9 mouse cellular contexts compared by ENCODE assay signal in the genomic region with DNA sequence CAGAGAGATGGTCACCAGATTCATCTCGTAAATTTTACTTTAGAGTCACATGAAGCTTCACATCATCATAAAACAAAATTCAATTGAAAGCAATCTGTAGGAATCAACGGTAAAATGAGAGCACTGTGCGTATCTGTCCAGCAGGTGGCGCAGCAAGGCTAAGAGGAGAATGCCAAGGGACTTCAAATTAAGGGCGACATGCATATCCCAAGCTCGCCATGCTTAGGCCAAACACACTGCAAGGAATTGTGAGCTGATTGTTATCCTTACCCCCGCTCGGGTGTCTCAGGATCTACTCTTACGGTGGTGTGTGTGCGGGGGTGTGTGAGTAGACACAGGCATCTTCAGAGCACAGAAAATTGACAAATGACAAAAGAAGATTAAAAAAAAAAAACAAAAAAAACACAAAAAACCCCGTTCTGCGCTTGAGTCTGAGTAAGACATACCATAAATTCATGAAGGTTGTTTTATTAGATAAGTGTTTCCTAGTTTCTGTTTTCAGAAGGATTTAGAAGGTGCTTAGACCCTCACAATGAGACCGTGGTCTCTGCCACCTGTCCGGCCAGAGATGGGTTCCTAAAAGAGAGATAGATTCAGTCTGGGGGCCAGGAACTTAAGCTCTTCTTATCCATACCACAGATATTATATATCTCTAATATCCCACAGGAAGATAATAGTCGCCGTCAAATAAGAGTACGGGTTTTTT.
A peak's percentile ranks its signal among the peaks of the same experiment; 100 is the strongest.
DNase-seq lines count a peak whose midpoint lies in the region; ATAC-seq and TF ChIP-seq lines count a peak whose summit lies in the region.
"Had no signal": no experiment of that assay in that cellular context is flagged by ENCODE, and none has a peak within 500 bp of the region (broad histone marks: within the 10 kb centered on the region; RNA-seq: fewer than 3 reads in every experiment).

No protein-coding gene starts in this region.

- peak; percentile 4; the same call in 1 of the 2 replicates for TF ChIP-seq CTCF in spleen, adult 2 months (IDR thresholded peaks at IDR 0.05; ENCODE audit: extremely low read depth, insufficient read depth, insufficient read length, insufficient replicate concordance)
- peak; percentile 99 for TF ChIP-seq CTCF in midbrain, postnatal 0 days (IDR thresholded peaks at IDR 0.05)
- peak; percentile 93 for TF ChIP-seq CTCF in stomach, postnatal 0 days (IDR thresholded peaks at IDR 0.05; ENCODE audit: low read depth)

- no peak overlapping the region for H3K9ac ChIP-seq in embryonic facial prominence, embryonic 12.5 days
- no peak overlapping the region for H3K9ac ChIP-seq in kidney, embryonic 14.5 days (ENCODE audit: low read depth, low read length)
- H3K9ac ChIP-seq in limb, embryonic 13.5 days = no peak overlapping the region
- H3K9ac ChIP-seq in midbrain, postnatal 0 days (replicated peaks; ENCODE audit: low read length, poor library complexity, severe bottlenecking) = no peak overlapping the region
- H3K9ac ChIP-seq in stomach, postnatal 0 days (ENCODE audit: low read length) = no peak overlapping the region

- no peaks in the 10 kb centered on the region for H3K36me3 ChIP-seq in spleen, adult 2 months (ENCODE audit: control insufficient read depth, insufficient read depth, low read length)
- H3K36me3 ChIP-seq in embryonic facial prominence, embryonic 12.5 days = no peaks in the 10 kb centered on the region
- H3K36me3 ChIP-seq in heart, embryonic 10.5 days = no peaks in the 10 kb centered on the region
- H3K36me3 ChIP-seq in kidney, embryonic 14.5 days (ENCODE audit: control insufficient read depth, insufficient read depth, low read length) = no peaks in the 10 kb centered on the region
- no peaks in the 10 kb centered on the region for H3K36me3 ChIP-seq in limb, embryonic 13.5 days
- no peaks in the 10 kb centered on the region for H3K36me3 ChIP-seq in midbrain, postnatal 0 days (ENCODE audit: insufficient read depth, low read length)
- H3K36me3 ChIP-seq in stomach, postnatal 0 days (ENCODE audit: control insufficient read depth, insufficient read depth, low read length) = no peaks in the 10 kb centered on the region
- H3K36me3 ChIP-seq: G1E had no signal

- no peak for TF ChIP-seq EP300 in stomach, postnatal 0 days (optimal IDR thresholded peaks at IDR 0.05)

- TF ChIP-seq POLR2A in spleen, adult 2 months (IDR thresholded peaks at IDR 0.05; ENCODE audit: low read depth, low read length) = no peak

- DNase-seq in spleen, adult 2 months (ENCODE audit: low read depth in 1 of 2, low spot score in 2 of 2) = peak in 1 of 2 experiments; percentile 8
- DNase-seq in spleen, adult 12 weeks (ENCODE audit: low spot score) = no peak
- DNase-seq in heart, embryonic 10.5 days (ENCODE audit: low spot score) = peak; percentile 81
- peak; percentile 93 for DNase-seq in midbrain, postnatal 0 days (ENCODE audit: low spot score)
- DNase-seq in stomach, postnatal 0 days (ENCODE audit: low spot score) = peak; percentile 69

- ATAC-seq in embryonic facial prominence, embryonic 12.5 days (ENCODE audit: insufficient number of reproducible peaks, insufficient read depth, low FRiP score, low TSS enrichment) = no peak
- peak; percentile 79 for ATAC-seq in kidney, embryonic 14.5 days (ENCODE audit: low FRiP score, low TSS enrichment)
- ATAC-seq in limb, embryonic 13.5 days (ENCODE audit: low FRiP score, low read depth) = 0 out of 2 replicates have a peak, but pooled peaks have one; percentile 51
- peak; percentile 45; the same call in 1 of the 2 replicates for ATAC-seq in midbrain, postnatal 0 days (ENCODE audit: low FRiP score)
- ATAC-seq in stomach, postnatal 0 days (ENCODE audit: low FRiP score, low TSS enrichment) = peak; percentile 35; the same call in 1 of the 2 replicates

- WGBS in spleen, adult 2 months = 17% methylated on average over 17 of the region's 17 CpGs
- 12% methylated on average over 17 of the region's 17 CpGs for WGBS in embryonic facial prominence, embryonic 12.5 days
- 17% methylated on average over 17 of the region's 17 CpGs for WGBS in heart, embryonic 10.5 days
- WGBS in kidney, embryonic 14.5 days = 15% methylated on average over 17 of the region's 17 CpGs
- 14% methylated on average over 17 of the region's 17 CpGs for WGBS in limb, embryonic 13.5 days
- WGBS in midbrain, postnatal 0 days = 13% methylated on average over 17 of the region's 17 CpGs
- 19% methylated on average over 17 of the region's 17 CpGs for WGBS in stomach, postnatal 0 days

- H3K4me2 ChIP-seq in embryonic facial prominence, embryonic 12.5 days (replicated peaks) = peak overlapping the region; percentile 35
- H3K4me2 ChIP-seq in kidney, embryonic 14.5 days (replicated peaks; ENCODE audit: low read depth, low read length) = peak overlapping the region; percentile 8
- peak overlapping the region; percentile 45 for H3K4me2 ChIP-seq in limb, embryonic 13.5 days (replicated peaks)
- peak overlapping the region; percentile 45 for H3K4me2 ChIP-seq in midbrain, postnatal 0 days (ENCODE audit: low read depth, low read length, poor library complexity, severe bottlenecking)
- no peak overlapping the region for H3K4me2 ChIP-seq in stomach, postnatal 0 days (replicated peaks; ENCODE audit: low read depth)

- no peak overlapping the region for H3K4me3 ChIP-seq in spleen, adult 2 months (ENCODE audit: extremely low read depth, insufficient read depth, insufficient read length)
- H3K4me3 ChIP-seq in embryonic facial prominence, embryonic 12.5 days = no peak overlapping the region
- 0 out of 2 replicates have a peak overlapping the region, but pooled peaks have one; percentile 24 for H3K4me3 ChIP-seq in heart, embryonic 10.5 days
- H3K4me3 ChIP-seq in kidney, embryonic 14.5 days (ENCODE audit: low read length) = no peak overlapping the region
- no peak overlapping the region for H3K4me3 ChIP-seq in limb, embryonic 13.5 days
- H3K4me3 ChIP-seq in midbrain, postnatal 0 days (ENCODE audit: low read depth, low read length) = no peak overlapping the region
- H3K4me3 ChIP-seq in stomach, postnatal 0 days (ENCODE audit: low read depth, low read length) = no peak overlapping the region

- H3K4me1 ChIP-seq in spleen, adult 2 months (ENCODE audit: control insufficient read depth, insufficient read depth, insufficient read length) = no peaks in the 10 kb centered on the region
- H3K4me1 ChIP-seq in embryonic facial prominence, embryonic 12.5 days = no peaks in the 10 kb centered on the region
- no peaks in the 10 kb centered on the region for H3K4me1 ChIP-seq in heart, embryonic 10.5 days
- no peaks in the 10 kb centered on the region for H3K4me1 ChIP-seq in kidney, embryonic 14.5 days (ENCODE audit: control insufficient read depth, insufficient read depth, low read length)
- no peaks in the 10 kb centered on the region for H3K4me1 ChIP-seq in limb, embryonic 13.5 days
- H3K4me1 ChIP-seq in midbrain, postnatal 0 days (ENCODE audit: insufficient read depth, low read length) = no peaks in the 10 kb centered on the region
- no peaks in the 10 kb centered on the region for H3K4me1 ChIP-seq in stomach, postnatal 0 days (replicated peaks; ENCODE audit: control insufficient read depth, insufficient read depth)

- H3K27ac ChIP-seq in spleen, adult 2 months (ENCODE audit: insufficient read depth, low read length) = no peak overlapping the region
- no peak overlapping the region for H3K27ac ChIP-seq in embryonic facial prominence, embryonic 12.5 days
- H3K27ac ChIP-seq in heart, embryonic 10.5 days = no peak overlapping the region
- H3K27ac ChIP-seq in kidney, embryonic 14.5 days (ENCODE audit: low read depth, low read length) = no peak overlapping the region
- H3K27ac ChIP-seq in limb, embryonic 13.5 days = no peak overlapping the region
- no peak overlapping the region; the same call in 1 of the 2 replicates for H3K27ac ChIP-seq in midbrain, postnatal 0 days (ENCODE audit: low read depth, low read length)
- H3K27ac ChIP-seq in stomach, postnatal 0 days (replicated peaks) = no peak overlapping the region

- H3K27me3 ChIP-seq in spleen, adult 2 months (ENCODE audit: control insufficient read depth, insufficient read depth, low read length) = no peaks in the 10 kb centered on the region
- no peaks in the 10 kb centered on the region for H3K27me3 ChIP-seq in embryonic facial prominence, embryonic 12.5 days
- H3K27me3 ChIP-seq in heart, embryonic 10.5 days (ENCODE audit: insufficient read depth, poor library complexity, severe bottlenecking) = no peaks in the 10 kb centered on the region
- H3K27me3 ChIP-seq in kidney, embryonic 14.5 days (ENCODE audit: control insufficient read depth, insufficient read depth, low read length) = no peaks in the 10 kb centered on the region
- no peaks in the 10 kb centered on the region for H3K27me3 ChIP-seq in limb, embryonic 13.5 days
- H3K27me3 ChIP-seq in midbrain, postnatal 0 days (ENCODE audit: insufficient read depth, low read length) = no peaks in the 10 kb centered on the region
- H3K27me3 ChIP-seq in stomach, postnatal 0 days (ENCODE audit: control insufficient read depth, insufficient read depth, low read length) = no peaks in the 10 kb centered on the region

- H3K9me3 ChIP-seq in embryonic facial prominence, embryonic 12.5 days = no peaks in the 10 kb centered on the region
- no peaks in the 10 kb centered on the region for H3K9me3 ChIP-seq in heart, embryonic 10.5 days
- H3K9me3 ChIP-seq in kidney, embryonic 14.5 days (ENCODE audit: control insufficient read depth, low read length) = no peaks in the 10 kb centered on the region
- H3K9me3 ChIP-seq in limb, embryonic 13.5 days = no peaks in the 10 kb centered on the region
- H3K9me3 ChIP-seq in midbrain, postnatal 0 days (ENCODE audit: low read length) = no peaks in the 10 kb centered on the region
- H3K9me3 ChIP-seq in stomach, postnatal 0 days (ENCODE audit: control insufficient read depth, low read length) = no peaks in the 10 kb centered on the region

Comparison
In these comparisons a context has a peak if more than half of its experiments do, and no peak if none do; other contexts are left out.
1. CTCF ChIP-seq: peak in every context shown above with its lines; median percentile 99 in midbrain, postnatal 0 days; 93 in stomach, postnatal 0 days; 4 in spleen, adult 2 months.